Mouse (Mus musculus) liver, adult 2 months (tissue): ENCODE results near the gene Tnni2. TPM values are rescaled to one million over a fixed set of nuclear protein-coding genes. Genes with fewer than 3 reads are reported as not detected.
A peak's percentile ranks its signal among the peaks of the same experiment; 100 is the strongest.

Experiments
- DNase-seq: peaks from one replicate; pipeline ENCODE4 v3.0.0-alpha.2; 2011; ENCODE audit warnings: low read depth, low spot score; ENCODE audit errors: extremely low read depth
- H3K27ac ChIP-seq: fragments of 200-500 bp; replicated peaks from 2 replicates; pipeline ENCODE4 v1.5.1; 2012; ENCODE audit warnings: low read depth, mild to moderate bottlenecking, control low read depth, inconsistent platforms, low read length; ENCODE audit not compliant: insufficient read depth
- H3K27me3 ChIP-seq: fragments of 200-500 bp; 2 replicates; pipeline ENCODE4 v1.6.1; 2012; ENCODE audit warnings: mild to moderate bottlenecking, moderate library complexity, low read length, inconsistent platforms; ENCODE audit not compliant: control insufficient read depth, insufficient read depth
- H3K36me3 ChIP-seq: fragments of 200-500 bp; 2 replicates; pipeline ENCODE4 v1.6.1; 2012; ENCODE audit warnings: low read length, inconsistent platforms; ENCODE audit not compliant: control insufficient read depth, insufficient read depth
- H3K4me1 ChIP-seq: fragments of 200-500 bp; 2 replicates; pipeline ENCODE4 v1.6.1; 2011; ENCODE audit warnings: low read length; ENCODE audit not compliant: control insufficient read depth, insufficient read depth
- H3K4me3 ChIP-seq: fragments of 200-500 bp; 2 replicates; pipeline ENCODE4 v1.5.1; 2011; ENCODE audit warnings: low read depth, mild to moderate bottlenecking, control low read depth, low read length, moderate library complexity; ENCODE audit not compliant: insufficient read depth
- H3K79me2 ChIP-seq: fragments of 200-500 bp; 2 replicates; pipeline ENCODE4 v1.6.1; 2012; ENCODE audit warnings: inconsistent platforms, mild to moderate bottlenecking, low read length, moderate library complexity; ENCODE audit not compliant: control insufficient read depth, insufficient read depth
- H3K9ac ChIP-seq: fragments of 200-500 bp; 2 replicates; pipeline ENCODE4 v1.6.1; 2012; ENCODE audit warnings: low read depth, mild to moderate bottlenecking, control low read depth, inconsistent platforms, low read length
- CTCF ChIP-seq: fragments of 200-500 bp; IDR thresholded peaks from 2 replicates; pipeline ENCODE4 v1.5.1; 2011; ENCODE audit warnings: low read depth, low read length, control low read depth
- POLR2A ChIP-seq: fragments of 200-500 bp; IDR thresholded peaks from 2 replicates; pipeline ENCODE4 v1.6.1; 2011; ENCODE audit warnings: low read length, control low read depth; ENCODE audit not compliant: insufficient read depth; ENCODE audit errors: extremely low read depth
- WGBS: fragments of 180-500 bp; shearing (Covaris S2); methylation state at CpG from one replicate; pipeline ENCODE4 v1.1.7; 2018; 5-methylcytosine and 5-hydroxymethylcytosine counted together
- polyA plus RNA-seq: library from polyadenylated mRNA; depleted of rRNA; stranded (reverse); fragments of >200 nt; gene quantifications from 2 replicates; pipeline ENCODE4 v1.2.3, GENCODE M21; 2012
- total RNA-seq: library from RNA; depleted of rRNA; stranded (reverse); fragments of >200 nt; gene quantifications from 2 replicates; pipeline ENCODE4 v1.2.3, GENCODE M21; 2014

The Tnni2 gene
- total and polyA plus RNA-seq, 2 experiments = 10.1 TPM; not detected in 1

- H3K4me3 ChIP-seq = no peak overlapping the region
- no peak for DNase-seq
- H3K27me3 ChIP-seq = no peaks in the 10 kb centered on the region
- TF ChIP-seq POLR2A = no peak
- TF ChIP-seq CTCF = no peak
- no peaks in the 10 kb centered on the region for H3K36me3 ChIP-seq
- no peaks in the 10 kb centered on the region for H3K79me2 ChIP-seq
- WGBS = 88% methylated on average over 14 of the region's 14 CpGs
- H3K27ac ChIP-seq = no peak overlapping the region
- H3K9ac ChIP-seq = no peak overlapping the region
- no peaks in the 10 kb centered on the region for H3K4me1 ChIP-seq
Measured at GRCm38 (mm10) chr7:142439966-142440365, 1.6 kb upstream of the Tnni2 start.

- H3K9ac ChIP-seq = no peak overlapping the region
- TF ChIP-seq POLR2A (no peak), CTCF (peak; percentile 20; the same call in 1 of the 2 replicates)
- H3K27ac ChIP-seq = no peak overlapping the region
- no peaks in the 10 kb centered on the region for H3K79me2 ChIP-seq
- H3K4me1 ChIP-seq = no peaks in the 10 kb centered on the region
- no peaks in the 10 kb centered on the region for H3K36me3 ChIP-seq
- 90% methylated on average over 5 of the region's 5 CpGs for WGBS
- H3K27me3 ChIP-seq = no peaks in the 10 kb centered on the region
- H3K4me3 ChIP-seq = no peak overlapping the region
- no peak for DNase-seq
Measured at GRCm38 (mm10) chr7:142440657-142441114, 922 bp upstream of the Tnni2 start.

GRCm38 (mm10) chr7:142442081-142442907 is 686 bp downstream of the Tnni2 start:
- H3K27ac ChIP-seq = no peak overlapping the region
- no peaks in the 10 kb centered on the region for H3K79me2 ChIP-seq
- no peaks in the 10 kb centered on the region for H3K27me3 ChIP-seq
- no peak overlapping the region for H3K4me3 ChIP-seq
- 86% methylated on average over 9 of the region's 9 CpGs for WGBS
- no peak overlapping the region for H3K9ac ChIP-seq
- H3K36me3 ChIP-seq = no peaks in the 10 kb centered on the region
- DNase-seq = peak; percentile 18
- no peaks in the 10 kb centered on the region for H3K4me1 ChIP-seq
- TF ChIP-seq POLR2A (no peak), CTCF (no peak)

DNA sequence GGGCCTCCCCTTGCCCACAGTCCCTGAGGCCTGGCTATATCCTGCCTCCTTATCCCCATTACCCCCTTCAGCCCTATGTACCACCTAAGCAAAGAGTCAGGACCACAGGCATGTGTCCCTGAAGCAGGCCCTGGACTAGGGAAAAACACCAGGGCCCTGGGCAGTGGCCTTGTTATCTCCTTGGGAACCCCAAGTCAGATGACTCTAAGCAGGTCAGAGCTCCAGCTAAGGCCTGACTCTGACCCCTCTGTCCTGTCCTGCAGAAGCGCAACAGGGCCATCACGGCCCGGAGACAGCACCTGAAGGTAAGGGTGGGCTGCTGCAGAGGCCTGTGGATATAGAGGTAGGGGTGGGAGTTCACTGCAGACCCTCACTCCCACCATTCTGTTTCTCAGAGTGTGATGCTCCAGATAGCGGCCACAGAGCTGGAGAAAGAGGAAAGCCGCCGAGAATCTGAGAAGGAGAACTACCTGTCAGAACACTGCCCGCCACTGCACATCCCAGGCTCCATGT is 1.4 kb downstream of the Tnni2 start:
- Histone ChIP-seq H3K79me2 (no peaks in the 10 kb centered on the region), H3K4me3 (no peak overlapping the region), H3K36me3 (no peaks in the 10 kb centered on the region), H3K27ac (no peak overlapping the region), H3K4me1 (no peaks in the 10 kb centered on the region), H3K27me3 (no peaks in the 10 kb centered on the region), H3K9ac (no peak overlapping the region)
- TF ChIP-seq POLR2A (no peak), CTCF (no peak)
- DNase-seq = no peak
- 88% methylated on average over 7 of the region's 7 CpGs for WGBS

GRCm38 (mm10) chr7:142443474-142443873 is 1.9 kb downstream of the Tnni2 start:
- Histone ChIP-seq H3K4me3 (no peak overlapping the region), H3K36me3 (no peaks in the 10 kb centered on the region), H3K27me3 (no peaks in the 10 kb centered on the region), H3K79me2 (no peaks in the 10 kb centered on the region), H3K27ac (no peak overlapping the region), H3K9ac (no peak overlapping the region), H3K4me1 (no peaks in the 10 kb centered on the region)
- TF ChIP-seq POLR2A (no peak), CTCF (no peak)
- 85% methylated on average over 5 of the region's 5 CpGs for WGBS
- DNase-seq = no peak

DNA sequence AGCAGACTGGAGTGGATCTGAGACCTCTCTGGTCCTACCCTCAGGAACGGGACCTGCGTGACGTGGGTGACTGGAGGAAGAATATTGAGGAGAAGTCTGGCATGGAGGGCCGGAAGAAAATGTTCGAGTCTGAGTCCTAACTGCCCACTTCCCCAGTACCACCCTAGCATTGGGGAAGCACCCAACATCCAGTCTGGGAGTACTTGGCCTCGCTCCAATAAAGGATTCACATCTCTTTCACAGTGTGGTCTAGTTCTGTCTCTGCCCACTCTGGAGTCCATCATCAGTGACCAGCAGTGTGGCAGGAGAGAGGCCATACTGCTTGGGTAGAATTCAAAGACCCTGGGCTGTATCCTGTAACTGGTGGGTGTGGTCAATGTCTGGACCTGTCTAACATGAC is 2.6 kb downstream of the Tnni2 start:
- 95% methylated on average over 6 of the region's 6 CpGs for WGBS
- DNase-seq = no peak
- no peak overlapping the region for H3K27ac ChIP-seq

More for the DNA sequence above, 2.6 kb downstream of the Tnni2 start:
- TF ChIP-seq CTCF (no peak), POLR2A (no peak)
- Histone ChIP-seq H3K4me1 (no peaks in the 10 kb centered on the region), H3K36me3 (no peaks in the 10 kb centered on the region), H3K9ac (no peak overlapping the region), H3K27me3 (no peaks in the 10 kb centered on the region), H3K79me2 (no peaks in the 10 kb centered on the region), H3K4me3 (no peak overlapping the region)
